Mouse (Mus musculus): Measurements from ENCODE around the gene Pknox2. TPM values are rescaled to one million over a fixed set of nuclear protein-coding genes. Genes with fewer than 3 reads are reported as not detected.

Gene Pknox2
- polyA plus RNA-seq, 1 experiment, result 0.72 TPM

- H3K4me3 ChIP-seq (replicated peaks; ENCODE audit: control insufficient read depth, low read depth, low read length), result no peak overlapping the region
- H3K27ac ChIP-seq (ENCODE audit: control insufficient read depth, insufficient read depth, low read depth, low read length, poor library complexity), result no peak overlapping the region
- 45% methylated on average over 3 of the region's 3 CpGs for WGBS
- H3K4me1 ChIP-seq (ENCODE audit: control insufficient read depth, insufficient read depth, low read length), result no peaks in the 10 kb centered on the region
- TF ChIP-seq POLR2A (IDR thresholded peaks at IDR 0.05; ENCODE audit: borderline replicate concordance, control insufficient read depth, low read depth, low read length) (no peak), CTCF (IDR thresholded peaks at IDR 0.05; ENCODE audit: control insufficient read depth, insufficient read depth, low read length) (no peak)
Measured at GRCm38 (mm10) chr9:37176002-37176401, 28.8 kb upstream of the Pknox2 start.

- WGBS, result 52% methylated on average over 5 of the region's 5 CpGs
- Histone ChIP-seq H3K4me3 (replicated peaks; ENCODE audit: control insufficient read depth, low read depth, low read length) (no peak overlapping the region), H3K27ac (ENCODE audit: control insufficient read depth, insufficient read depth, low read depth, low read length, poor library complexity) (no peak overlapping the region), H3K4me1 (ENCODE audit: control insufficient read depth, insufficient read depth, low read length) (no peaks in the 10 kb centered on the region)
- TF ChIP-seq CTCF (IDR thresholded peaks at IDR 0.05; ENCODE audit: control insufficient read depth, insufficient read depth, low read length) (no peak), POLR2A (IDR thresholded peaks at IDR 0.05; ENCODE audit: borderline replicate concordance, control insufficient read depth, low read depth, low read length) (no peak)
Measured at GRCm38 (mm10) chr9:37173376-37173775, 26.2 kb upstream of the Pknox2 start.

GRCm38 (mm10) chr9:37166899-37167298, 19.7 kb upstream of the Pknox2 start:
- WGBS, result 77% methylated on average over 2 of the region's 2 CpGs
- H3K4me1 ChIP-seq (ENCODE audit: control insufficient read depth, insufficient read depth, low read length), result no peaks in the 10 kb centered on the region
- H3K27ac ChIP-seq (ENCODE audit: control insufficient read depth, insufficient read depth, low read depth, low read length, poor library complexity), result no peak overlapping the region
- TF ChIP-seq CTCF (IDR thresholded peaks at IDR 0.05; ENCODE audit: control insufficient read depth, insufficient read depth, low read length), result no peak
- TF ChIP-seq POLR2A (IDR thresholded peaks at IDR 0.05; ENCODE audit: borderline replicate concordance, control insufficient read depth, low read depth, low read length), result no peak
- no peak overlapping the region for H3K4me3 ChIP-seq (replicated peaks; ENCODE audit: control insufficient read depth, low read depth, low read length)

GRCm38 (mm10) chr9:37160686-37161085, 13.5 kb upstream of the Pknox2 start:
- Histone ChIP-seq H3K4me3 (replicated peaks; ENCODE audit: control insufficient read depth, low read depth, low read length) (no peak overlapping the region), H3K27ac (ENCODE audit: control insufficient read depth, insufficient read depth, low read depth, low read length, poor library complexity) (no peak overlapping the region), H3K4me1 (ENCODE audit: control insufficient read depth, insufficient read depth, low read length) (no peaks in the 10 kb centered on the region)
- 63% methylated on average over 2 of the region's 2 CpGs for WGBS
- TF ChIP-seq CTCF (IDR thresholded peaks at IDR 0.05; ENCODE audit: control insufficient read depth, insufficient read depth, low read length) (no peak), POLR2A (IDR thresholded peaks at IDR 0.05; ENCODE audit: borderline replicate concordance, control insufficient read depth, low read depth, low read length) (no peak)

- H3K27ac ChIP-seq (ENCODE audit: control insufficient read depth, insufficient read depth, low read depth, low read length, poor library complexity), result no peak overlapping the region
- H3K4me1 ChIP-seq (ENCODE audit: control insufficient read depth, insufficient read depth, low read length), result no peaks in the 10 kb centered on the region; the same call in 1 of the 2 replicates
- 66% methylated on average over 4 of the region's 4 CpGs for WGBS
- TF ChIP-seq CTCF (IDR thresholded peaks at IDR 0.05; ENCODE audit: control insufficient read depth, insufficient read depth, low read length) (no peak), POLR2A (IDR thresholded peaks at IDR 0.05; ENCODE audit: borderline replicate concordance, control insufficient read depth, low read depth, low read length) (no peak)
- H3K4me3 ChIP-seq (replicated peaks; ENCODE audit: control insufficient read depth, low read depth, low read length), result no peak overlapping the region
Measured at GRCm38 (mm10) chr9:37147886-37148285, 679 bp upstream of the Pknox2 start.

GRCm38 (mm10) chr9:37146603-37147358, 426 bp downstream of the Pknox2 start:
- under 1% methylated on average over 75 of the region's 75 CpGs for WGBS
- Histone ChIP-seq H3K27ac (ENCODE audit: control insufficient read depth, insufficient read depth, low read depth, low read length, poor library complexity) (peak overlapping the region; percentile 43; the same call in 1 of the 2 replicates), H3K4me3 (replicated peaks; ENCODE audit: control insufficient read depth, low read depth, low read length) (peak overlapping the region; percentile 26), H3K4me1 (ENCODE audit: control insufficient read depth, insufficient read depth, low read length) (no peaks in the 10 kb centered on the region; the same call in 1 of the 2 replicates)
- TF ChIP-seq CTCF (IDR thresholded peaks at IDR 0.05; ENCODE audit: control insufficient read depth, insufficient read depth, low read length) (no peak), POLR2A (IDR thresholded peaks at IDR 0.05; ENCODE audit: borderline replicate concordance, control insufficient read depth, low read depth, low read length) (no peak)

GRCm38 (mm10) chr9:37146353-37146602, 929 bp downstream of the Pknox2 start:
- peak overlapping the region; percentile 43; the same call in 1 of the 2 replicates for H3K27ac ChIP-seq (ENCODE audit: control insufficient read depth, insufficient read depth, low read depth, low read length, poor library complexity)
- WGBS, result under 1% methylated on average over 12 of the region's 12 CpGs
- no peaks in the 10 kb centered on the region; the same call in 1 of the 2 replicates for H3K4me1 ChIP-seq (ENCODE audit: control insufficient read depth, insufficient read depth, low read length)
- H3K4me3 ChIP-seq (replicated peaks; ENCODE audit: control insufficient read depth, low read depth, low read length), result peak overlapping the region; percentile 8
- TF ChIP-seq CTCF (IDR thresholded peaks at IDR 0.05; ENCODE audit: control insufficient read depth, insufficient read depth, low read length) (no peak), POLR2A (IDR thresholded peaks at IDR 0.05; ENCODE audit: borderline replicate concordance, control insufficient read depth, low read depth, low read length) (no peak)

- H3K27ac ChIP-seq (ENCODE audit: control insufficient read depth, insufficient read depth, low read depth, low read length, poor library complexity), result no peak overlapping the region
- 1% methylated on average over 43 of the region's 43 CpGs for WGBS
- H3K4me3 ChIP-seq (replicated peaks; ENCODE audit: control insufficient read depth, low read depth, low read length), result peak overlapping the region; percentile 8
- no peak for TF ChIP-seq CTCF (IDR thresholded peaks at IDR 0.05; ENCODE audit: control insufficient read depth, insufficient read depth, low read length)
- TF ChIP-seq POLR2A (IDR thresholded peaks at IDR 0.05; ENCODE audit: borderline replicate concordance, control insufficient read depth, low read depth, low read length), result no peak
- no peaks in the 10 kb centered on the region; the same call in 1 of the 2 replicates for H3K4me1 ChIP-seq (ENCODE audit: control insufficient read depth, insufficient read depth, low read length)
Measured at GRCm38 (mm10) chr9:37145616-37146352, 1.4 kb downstream of the Pknox2 start.

All from bone marrow, adult 2 months (tissue).